Mouse (Mus musculus) C2C12 (cell line): ENCODE data around the gene Galnt10.

Experiments
- CEBPB ChIP-seq: IDR thresholded peaks from one replicate; pipeline ENCODE4 v1.6.1; 2011; ENCODE audit warnings: low read depth, mild to moderate bottlenecking, control low read depth, moderate library complexity
- MAX ChIP-seq: IDR thresholded peaks from one replicate; pipeline ENCODE4 v1.6.1; 2011; ENCODE audit warnings: mild to moderate bottlenecking, control low read depth

DNA sequence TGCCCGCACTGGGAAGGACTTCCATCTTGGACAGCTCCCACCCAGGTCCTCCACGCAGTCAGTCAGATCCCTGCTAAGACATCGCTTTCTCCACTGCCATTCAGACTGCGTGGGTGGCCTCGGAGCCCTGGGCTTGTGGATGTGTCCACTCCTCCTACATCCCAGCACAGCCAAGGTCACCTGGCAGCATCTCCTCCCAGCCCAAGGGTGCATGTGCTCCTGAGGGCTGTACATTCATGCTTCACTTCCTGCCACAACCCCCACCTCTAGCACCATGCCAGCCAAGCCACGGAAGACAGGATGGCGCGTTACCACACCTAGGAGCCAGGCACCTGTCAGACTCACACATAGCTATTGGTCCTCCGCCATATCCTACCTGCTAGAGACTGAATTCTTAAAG is 27.8 kb downstream of the Galnt10 start:
- no peak for TF ChIP-seq CEBPB
- TF ChIP-seq MAX = no peak
